Mouse (Mus musculus): Measurements from ENCODE around the gene Ptger4.
"Not testable (repeated sequence)": the region's sequence is repeated elsewhere in the genome, so short reads cannot be mapped to it uniquely, and the experiment has no call there.

The Ptger4 gene

DNA sequence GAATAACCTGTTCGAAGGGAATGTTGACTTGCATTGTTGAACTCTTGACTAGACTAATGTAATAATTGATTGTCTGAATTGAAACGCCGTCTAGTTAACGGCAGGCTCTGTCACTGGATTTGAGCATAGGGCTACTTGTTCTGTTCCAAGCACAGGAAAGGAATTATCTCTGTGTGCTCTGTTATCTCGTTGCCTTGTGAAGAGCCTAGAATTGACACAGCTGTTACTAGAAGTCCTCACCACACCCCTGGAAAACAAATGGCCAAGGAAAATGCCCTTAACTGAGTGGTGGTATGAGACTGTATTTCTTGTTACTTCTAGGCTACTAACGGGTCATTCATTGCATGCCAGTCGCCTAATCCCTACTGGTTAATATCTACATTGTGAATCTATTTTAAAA lies 5.9 kb downstream of the Ptger4 start:
- no peak for DNase-seq (ENCODE audit: low read depth, low spot score)

DNA sequence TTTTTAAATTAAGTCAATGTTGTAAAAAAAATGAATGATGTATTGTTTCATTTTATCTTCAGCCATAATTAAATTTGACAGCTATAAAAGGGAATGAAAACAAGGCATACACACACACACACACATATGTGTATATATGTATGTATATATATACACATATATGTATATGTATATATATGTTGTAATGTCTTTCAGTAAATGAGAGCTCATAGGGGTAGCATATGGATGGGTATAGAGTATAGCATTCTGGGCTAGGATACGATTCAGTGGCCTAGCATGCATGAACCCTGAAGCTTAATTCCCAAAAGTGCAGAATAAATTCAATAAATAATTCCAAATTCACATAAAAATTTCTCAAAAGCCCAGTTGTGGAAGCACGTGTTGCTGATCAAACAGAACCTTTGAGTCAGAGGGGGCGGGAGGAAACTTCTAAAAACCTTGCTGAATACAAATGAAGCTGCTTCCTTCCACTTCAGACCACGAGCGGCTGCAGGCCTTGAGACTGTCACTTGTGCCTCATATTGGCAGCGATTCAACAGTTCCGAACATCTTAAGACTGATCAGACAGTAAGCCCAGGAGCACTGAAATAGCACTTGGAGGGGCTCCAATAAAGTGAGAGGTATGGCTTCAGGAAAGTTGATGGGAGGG lies 6.9 kb downstream of the Ptger4 start:
- DNase-seq (ENCODE audit: low read depth, low spot score) = no peak

DNA sequence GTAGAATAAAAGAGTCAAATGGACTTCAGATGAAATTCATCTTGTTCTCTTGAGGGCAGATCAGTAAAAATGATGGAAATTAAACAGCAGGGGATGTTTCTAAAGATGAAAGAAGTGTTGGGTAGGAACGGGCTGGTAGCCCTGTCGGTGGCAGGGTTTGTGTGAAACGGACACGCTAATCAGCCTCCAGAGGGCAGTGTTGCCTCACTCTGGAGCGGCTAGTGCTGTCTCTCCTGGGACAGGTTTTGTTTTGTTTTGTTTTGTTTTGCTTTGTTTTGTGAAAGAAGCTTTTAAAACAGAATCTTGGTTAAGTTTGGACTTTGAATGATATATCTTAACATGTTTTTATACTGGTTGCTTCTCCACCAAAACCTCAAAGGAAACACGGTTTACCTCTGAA lies 7.4 kb downstream of the Ptger4 start:
- DNase-seq (ENCODE audit: low read depth, low spot score) = peak; percentile 36

DNA sequence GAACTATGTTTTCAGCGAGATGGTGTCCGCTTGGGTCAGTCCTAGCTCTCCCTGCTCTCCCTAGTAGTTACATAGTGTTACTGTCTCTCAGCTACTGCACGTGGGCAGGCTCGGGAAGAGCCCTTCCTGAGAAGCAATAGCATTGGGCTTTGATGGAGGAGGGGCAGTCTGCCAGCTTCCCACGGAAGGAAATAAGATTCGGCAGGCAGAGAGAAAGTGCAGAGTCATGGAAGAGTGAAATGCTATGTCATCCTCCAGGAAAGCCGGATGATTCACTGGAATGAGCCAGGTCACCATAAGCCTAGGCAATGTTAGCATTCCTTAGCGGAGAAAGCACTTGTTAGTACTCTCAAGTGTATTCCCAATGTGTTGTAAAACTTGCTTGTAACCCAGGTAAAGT lies 8.5 kb downstream of the Ptger4 start:
- DNase-seq (ENCODE audit: low read depth, low spot score) = no peak

DNA sequence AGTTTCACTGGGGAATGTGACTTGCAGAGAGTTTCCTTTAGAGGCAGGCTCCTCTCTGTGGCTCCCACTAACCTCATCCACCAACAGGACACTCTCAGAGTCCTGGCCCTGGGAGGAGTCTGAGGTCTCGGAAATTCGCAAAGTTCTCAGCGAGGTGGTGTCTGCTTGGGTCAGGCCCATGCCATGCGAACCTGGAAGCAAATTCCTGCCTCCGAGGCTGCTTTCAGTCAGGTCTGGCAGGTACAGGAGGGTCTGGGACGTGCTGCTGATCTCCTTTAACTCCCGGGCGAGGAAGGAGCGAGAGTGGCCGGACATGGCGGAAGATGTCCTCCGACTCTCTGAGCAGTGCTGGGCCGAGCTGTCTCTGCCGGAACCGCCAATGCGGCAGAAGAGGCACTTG lies 9.3 kb downstream of the Ptger4 start:
- DNase-seq (ENCODE audit: low read depth, low spot score) = no peak

DNA sequence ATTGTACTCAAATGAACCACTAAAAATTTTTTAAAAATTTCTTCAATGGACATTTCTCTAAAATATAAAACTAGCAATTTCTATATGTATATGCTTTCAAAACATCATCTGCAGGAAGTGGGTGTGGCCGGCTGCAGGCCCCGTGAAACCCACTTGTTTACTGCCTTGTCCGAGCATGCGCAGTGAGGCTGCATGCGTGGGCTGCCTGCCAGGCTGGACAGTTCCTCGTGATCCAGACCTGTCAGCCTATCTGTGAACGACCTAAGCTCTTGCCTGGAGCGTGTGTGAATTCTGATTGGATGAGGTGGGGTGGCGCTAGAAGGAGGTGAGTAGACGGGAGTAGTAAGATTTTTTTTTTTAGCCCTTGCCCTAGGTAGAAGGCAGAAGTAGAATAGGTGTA lies 13.2 kb downstream of the Ptger4 start:
- not testable (repeated sequence) for DNase-seq (ENCODE audit: low read depth, low spot score)

DNA sequence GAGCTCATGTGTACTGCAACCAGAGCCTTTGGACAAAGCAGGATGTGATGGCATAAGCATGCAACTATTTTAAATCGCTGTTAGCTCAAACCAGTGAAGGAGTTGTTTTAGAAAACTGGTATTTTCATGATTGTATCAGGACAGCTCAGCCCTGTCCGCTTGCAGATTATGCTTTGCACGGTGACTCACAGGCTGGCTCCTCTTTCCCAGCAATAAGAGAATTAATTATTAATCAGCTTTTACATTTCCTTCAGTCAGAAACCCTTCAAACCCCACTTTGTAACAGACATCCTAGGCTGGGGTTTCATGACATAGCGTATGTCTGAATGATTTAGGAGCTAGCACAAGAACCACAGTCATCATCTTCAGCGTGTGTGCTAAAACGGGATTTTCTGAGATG lies 23.5 kb downstream of the Ptger4 start:
- no peak for DNase-seq (ENCODE audit: low read depth, low spot score)

DNA sequence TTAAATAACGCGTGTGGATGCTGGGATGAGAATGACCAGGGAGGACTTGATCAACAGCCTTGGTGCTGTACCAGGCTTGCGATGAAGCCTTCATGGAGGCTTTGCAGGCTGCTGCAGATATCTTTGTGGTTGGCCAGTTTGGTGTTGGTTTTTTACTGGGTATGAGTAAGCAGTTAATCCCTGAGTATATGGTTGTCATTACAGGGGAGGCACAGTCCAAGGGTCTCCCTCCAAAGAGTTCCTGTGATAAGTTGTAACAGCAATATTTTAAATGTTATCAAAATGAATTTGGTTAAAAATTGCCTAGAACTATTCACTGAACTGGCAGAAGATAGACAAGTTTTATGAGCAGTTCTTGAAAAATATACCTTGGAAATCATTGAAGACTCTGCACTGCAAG lies 34.9 kb downstream of the Ptger4 start:
- DNase-seq (ENCODE audit: low read depth, low spot score) = no peak

DNA sequence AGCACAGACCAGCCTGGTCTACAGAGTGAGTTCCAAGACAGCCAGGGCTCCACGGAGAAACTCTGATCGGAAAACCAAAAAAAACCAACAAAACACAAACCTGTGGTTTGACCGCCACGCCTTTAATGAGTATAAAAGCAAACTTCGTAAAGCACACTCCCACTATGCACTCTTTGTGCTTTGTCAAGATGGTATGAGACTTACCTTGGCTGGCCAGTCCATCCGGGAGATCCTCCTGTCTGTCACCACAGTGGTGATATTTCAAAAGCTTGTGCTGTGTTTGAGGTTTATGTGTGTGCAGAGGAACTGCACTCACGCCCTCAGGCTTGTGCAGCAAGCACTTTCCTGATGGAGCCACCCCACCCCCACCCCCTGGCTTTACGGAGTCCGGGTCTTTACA lies 38.8 kb downstream of the Ptger4 start:
- no peak for DNase-seq (ENCODE audit: low read depth, low spot score)

DNA sequence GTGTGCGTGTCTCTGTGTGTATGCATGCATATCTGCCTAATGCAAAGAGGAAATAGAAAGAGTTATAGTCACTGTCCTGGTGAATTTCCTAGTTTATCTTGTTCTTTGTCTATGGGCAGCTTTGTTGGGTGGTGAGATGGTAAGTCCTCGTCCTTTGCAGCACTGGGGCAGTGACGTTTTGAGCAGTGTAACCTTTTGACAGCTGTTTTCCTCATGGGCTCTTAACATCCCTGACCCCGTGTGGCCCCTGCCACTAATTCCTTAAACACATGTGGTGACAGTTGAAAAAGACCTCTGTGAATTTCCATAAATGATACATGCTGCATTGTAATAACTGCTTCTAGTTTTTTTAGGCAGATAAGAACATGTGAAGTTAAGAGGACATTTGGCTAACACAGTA lies 47.3 kb downstream of the Ptger4 start:
- DNase-seq (ENCODE audit: low read depth, low spot score) = no peak

DNA sequence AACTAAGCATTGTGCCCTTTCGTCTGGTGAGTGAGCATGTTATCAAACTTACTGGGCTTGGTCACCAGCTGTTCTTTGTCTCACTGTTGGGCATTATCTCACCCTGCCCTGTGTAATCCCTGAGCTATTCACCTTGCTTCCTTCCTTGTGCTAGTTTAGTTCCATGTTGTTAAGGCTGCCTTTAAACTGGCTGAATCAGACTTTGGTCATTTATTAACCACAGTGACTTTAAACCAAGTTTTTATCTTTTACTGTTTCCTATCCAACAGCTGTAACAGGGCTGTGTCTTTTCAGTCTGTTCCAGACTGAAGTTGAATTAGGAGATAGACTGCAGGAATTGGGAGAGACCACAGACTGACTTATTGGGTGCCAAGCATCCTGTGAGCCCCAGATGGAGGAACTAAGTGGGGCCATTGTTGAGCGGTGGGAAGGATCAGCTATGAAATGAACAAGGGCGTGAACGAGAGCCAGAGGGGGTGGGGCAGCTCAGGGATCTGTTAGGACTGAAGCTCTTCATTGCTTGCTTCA lies 47.9 kb downstream of the Ptger4 start:
- DNase-seq (ENCODE audit: low read depth, low spot score) = no peak

DNA sequence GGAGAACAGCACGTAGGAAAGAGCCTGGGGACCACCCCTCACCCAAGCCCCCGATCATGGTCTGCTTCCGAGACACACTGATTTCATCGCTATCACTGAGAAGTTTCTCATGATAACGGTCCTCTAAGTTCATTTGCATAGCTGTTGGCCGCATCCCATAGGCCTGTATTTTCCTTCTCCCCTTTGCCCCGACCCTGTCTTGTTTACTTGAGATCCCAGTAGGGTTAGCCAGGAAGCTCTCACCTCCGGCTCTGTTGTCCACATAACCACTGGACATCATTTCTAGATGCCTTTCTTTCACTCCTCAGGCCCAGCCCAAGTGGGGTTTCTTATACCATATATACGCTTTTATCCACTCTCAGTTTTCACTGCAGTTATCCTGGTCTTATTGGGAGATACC lies 49.1 kb downstream of the Ptger4 start:
- DNase-seq (ENCODE audit: low read depth, low spot score) = no peak

DNA sequence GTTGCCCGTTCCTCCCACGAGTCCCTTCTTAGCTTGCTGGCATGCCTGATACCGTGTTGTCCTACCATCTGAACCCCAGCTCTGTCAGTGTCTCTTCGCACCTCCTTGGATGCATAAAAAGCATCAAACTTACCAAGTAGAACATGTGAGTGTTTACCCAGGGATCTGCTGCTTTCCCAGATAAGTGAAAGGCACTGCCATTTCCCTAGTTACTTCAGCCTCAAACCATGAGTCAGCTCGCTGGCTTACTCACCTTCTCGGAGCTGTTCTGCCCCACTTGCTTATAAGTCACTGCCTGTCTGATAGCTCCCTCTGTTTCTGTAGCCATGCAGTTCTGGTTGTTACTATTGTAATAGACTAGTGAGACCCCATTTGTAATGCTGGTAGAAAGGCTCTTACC lies 49.5 kb downstream of the Ptger4 start:
- no peak for DNase-seq (ENCODE audit: low read depth, low spot score)

DNA sequence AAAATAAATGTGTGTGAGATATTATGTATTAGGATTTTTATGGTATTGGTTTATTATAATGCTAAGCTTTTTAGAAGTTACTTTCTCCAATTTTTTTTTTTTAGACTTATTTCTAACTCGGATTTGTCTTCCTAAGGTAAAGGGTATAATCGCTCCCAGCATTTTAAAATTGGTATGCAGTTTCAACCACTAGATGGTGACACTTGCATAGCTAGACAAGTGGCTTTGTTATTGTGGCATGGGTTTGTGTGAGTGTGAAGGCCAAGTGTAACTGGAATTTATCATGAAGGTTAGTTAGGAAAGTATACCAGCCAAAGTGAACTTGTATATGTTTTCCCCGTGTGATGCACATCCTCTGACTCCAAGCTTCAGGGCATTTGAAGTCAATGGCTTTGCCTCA lies 50.2 kb downstream of the Ptger4 start:
- no peak for DNase-seq (ENCODE audit: low read depth, low spot score)

DNA sequence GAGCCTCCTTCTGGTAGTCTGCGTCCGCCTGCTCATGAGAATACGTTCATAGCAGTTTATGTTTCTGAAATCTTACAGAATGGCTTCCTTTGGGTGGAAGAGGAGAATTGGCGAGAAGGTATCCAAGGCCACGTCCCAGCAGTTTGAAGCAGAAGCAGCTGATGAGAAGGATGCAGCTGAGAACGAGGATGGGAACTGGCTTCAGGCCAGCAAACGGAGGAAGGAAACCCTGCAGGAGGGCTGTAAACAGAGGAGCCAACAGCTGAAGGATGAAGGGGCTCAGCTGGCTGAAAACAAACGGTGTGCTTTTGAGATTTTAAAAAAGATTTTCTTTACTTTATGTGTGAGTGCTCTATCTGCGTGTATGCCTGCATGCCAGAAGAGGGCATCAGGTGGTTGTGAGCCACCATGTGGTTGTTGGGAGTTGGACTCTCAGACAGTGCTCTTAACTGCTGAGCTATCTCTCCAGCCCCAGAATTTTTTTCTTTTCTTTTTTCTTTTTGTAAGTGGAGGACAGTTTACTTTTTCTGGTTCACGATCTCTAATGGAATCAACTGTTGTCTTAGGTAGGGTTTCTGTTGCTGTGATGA lies 54.4 kb downstream of the Ptger4 start:
- DNase-seq (ENCODE audit: low read depth, low spot score) = no peak

DNA sequence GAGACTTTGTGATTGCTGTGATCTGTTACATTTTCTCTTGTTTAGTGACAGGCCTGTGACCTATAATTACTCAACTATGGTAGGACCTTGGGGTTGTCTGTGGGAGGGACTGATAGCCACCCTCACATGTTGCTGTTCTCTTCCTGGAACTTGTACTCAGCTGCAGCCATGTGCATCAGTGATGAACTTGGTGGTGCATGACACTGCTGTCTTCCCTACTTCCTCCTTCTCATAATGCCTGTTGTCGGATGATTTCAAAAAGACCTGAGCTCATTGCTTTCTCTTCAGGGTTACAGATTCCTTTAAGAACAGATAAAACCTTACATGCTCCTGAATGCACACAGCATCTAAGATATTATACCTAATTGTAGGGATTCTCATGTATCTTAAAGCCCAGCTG lies 56.0 kb downstream of the Ptger4 start:
- DNase-seq (ENCODE audit: low read depth, low spot score) = no peak

DNA sequence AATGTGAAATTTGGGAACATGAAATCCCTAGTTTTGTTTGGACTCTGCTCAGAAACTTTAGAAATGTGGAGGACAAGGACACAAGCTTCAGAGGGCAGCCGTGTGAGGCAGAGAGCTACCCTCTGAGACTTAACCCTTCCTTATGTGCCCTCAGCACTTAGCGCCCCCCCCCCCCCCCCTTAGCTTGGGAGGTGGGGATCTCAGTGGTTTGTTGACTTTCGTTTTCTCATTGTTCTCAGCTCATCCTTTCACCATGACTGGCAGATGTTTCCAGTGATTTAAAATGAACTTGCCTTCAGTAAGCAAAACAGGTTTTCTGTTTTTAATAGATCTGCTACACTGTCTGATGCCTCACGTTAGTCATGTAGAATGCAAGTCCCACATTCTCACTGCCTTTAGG lies 56.9 kb downstream of the Ptger4 start:
- DNase-seq (ENCODE audit: low read depth, low spot score) = no peak

DNA sequence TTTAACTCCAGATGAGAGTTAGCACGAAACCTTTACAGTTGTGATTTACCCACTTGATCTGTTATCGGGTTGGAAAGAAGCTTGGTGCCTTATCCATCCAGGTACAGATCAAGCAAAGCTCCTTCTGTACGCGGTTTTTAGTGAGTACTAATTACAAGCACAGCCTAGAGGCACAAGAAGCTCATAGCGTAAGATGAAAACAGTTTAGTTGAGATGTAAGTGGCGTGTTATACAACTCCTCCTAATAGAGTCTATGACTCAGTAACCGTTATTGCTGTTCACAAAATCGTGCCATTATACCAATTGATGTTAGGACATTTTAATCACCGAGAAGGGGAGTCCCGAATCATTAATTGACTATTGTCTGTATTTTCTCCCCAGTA lies 57.7 kb downstream of the Ptger4 start:
- no peak for DNase-seq (ENCODE audit: low read depth, low spot score)

DNA sequence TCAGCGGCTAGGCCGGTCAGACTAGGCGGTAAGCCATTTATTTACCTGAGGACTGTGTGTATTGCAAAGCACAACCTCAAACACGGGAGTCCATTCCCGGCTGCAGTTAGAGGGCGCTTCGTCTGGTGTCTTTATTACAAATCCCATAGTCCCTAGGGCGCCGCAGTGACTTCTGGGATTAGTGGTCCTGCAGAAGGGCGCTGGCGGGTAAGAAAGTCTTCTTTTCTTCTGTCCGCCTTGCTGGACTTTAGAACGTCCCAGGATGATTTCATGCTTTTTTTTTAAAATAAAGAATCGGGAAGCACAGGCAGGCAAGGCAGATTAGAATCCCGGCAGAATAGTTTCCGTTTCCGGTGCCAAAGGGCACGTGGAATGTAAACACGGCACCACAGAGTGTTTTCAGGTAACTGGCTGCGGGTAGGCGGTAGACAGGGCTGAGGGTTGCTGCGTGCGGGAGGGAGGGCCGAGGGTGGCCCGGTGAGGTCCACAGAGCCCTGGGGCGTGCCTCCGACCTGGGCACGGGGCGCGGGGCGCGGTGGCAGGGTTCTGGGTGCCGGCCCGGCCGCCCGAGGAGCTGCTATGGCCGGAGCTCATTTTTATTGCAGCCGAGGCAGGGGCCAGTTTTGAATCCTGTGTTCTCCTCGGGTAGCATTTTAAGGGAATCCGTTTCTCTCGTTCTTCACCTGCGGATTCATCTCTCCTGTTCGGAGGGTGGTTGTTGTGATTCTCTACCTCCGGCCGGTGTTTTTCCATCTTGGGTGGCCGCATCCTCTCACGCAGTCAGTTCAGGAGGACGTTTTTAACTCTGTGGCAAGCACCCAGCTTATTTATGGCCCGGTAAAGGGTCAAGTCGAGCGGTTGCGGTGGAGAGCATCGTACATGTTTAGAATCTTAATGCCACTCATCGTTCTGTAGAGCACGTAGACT lies 58.4 kb downstream of the Ptger4 start, which contains the start of gene Ttc33:
Gene Ttc33 (plus strand): TSS at position 160 of the 927 bp plus-strand sequence.
- peak; percentile 78 for DNase-seq (ENCODE audit: low read depth, low spot score)

DNA sequence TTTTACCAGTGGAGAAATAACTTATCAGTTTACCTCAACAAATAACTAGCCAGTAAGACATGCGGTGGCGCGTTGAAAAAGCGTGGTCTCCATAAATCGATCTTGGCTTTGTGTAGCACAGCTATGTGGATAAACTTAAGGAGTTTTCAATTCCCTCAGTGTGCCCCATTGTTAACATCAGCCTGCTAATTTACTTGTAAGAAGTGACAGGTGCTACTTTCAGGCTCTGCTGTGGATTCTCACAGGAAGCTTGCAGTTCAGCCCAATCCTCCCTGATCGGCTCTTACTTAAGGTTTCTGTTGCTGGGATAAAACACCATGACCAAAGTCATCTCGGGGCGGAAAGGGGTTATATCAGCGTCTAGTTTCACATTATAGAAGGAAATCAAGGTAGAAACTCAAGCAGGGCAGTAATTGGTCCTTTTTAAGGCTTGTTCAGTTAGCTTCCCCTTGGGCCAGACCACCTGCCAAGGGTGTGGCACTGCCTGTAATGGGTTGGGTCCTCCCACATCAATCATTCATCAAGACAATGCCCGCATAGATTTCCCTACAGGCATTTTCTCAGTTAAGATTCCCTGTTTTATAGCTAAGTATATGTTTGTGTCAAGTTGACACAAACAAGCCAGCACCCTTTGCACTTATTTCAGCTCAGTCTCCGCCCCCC lies 59.2 kb downstream of the Ptger4 start:
- DNase-seq (ENCODE audit: low read depth, low spot score) = no peak

DNA sequence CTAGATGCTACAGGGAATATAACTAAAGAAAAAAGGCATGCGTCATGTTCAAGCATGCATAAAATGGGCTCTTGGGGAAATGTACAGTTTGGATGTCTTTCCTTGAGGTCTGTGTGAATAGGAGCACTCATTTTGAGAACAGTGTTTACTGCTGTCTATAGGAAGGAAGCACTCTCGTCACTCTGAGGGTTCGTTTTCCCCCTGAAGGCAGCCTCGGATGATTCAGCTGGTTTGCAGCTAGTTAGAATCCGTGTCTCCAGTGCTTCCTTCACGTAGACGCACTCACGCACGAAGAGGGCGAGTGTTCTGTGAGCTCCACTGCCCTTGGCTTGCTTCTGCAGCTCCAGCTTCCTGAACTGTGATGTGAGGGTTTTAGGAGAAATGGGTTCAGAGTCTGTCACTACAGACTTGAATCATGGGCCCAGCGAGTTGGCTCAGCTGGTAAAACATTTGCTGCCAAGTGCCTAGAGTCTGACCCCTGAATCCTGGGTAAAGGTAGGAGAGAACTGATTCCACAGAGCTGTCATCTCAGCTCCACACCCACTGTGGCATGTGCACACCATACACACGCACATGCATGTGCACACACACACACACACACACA lies 70.7 kb downstream of the Ptger4 start:
- no peak for DNase-seq (ENCODE audit: low read depth, low spot score)

All from retina, adult 2 months (tissue).